Mouse (Mus musculus): Measurements from ENCODE around the gene Iqcf3. TPM values are rescaled to one million over a fixed set of nuclear protein-coding genes. Genes with fewer than 3 reads are reported as not detected.
A peak's percentile ranks its signal among the peaks of the same experiment; 100 is the strongest.
"Not testable (repeated sequence)": the region's sequence is repeated elsewhere in the genome, so short reads cannot be mapped to it uniquely, and the experiment has no call there.

Gene Iqcf3
- total RNA-seq (2021), result not detected
- long read RNA-seq, experiment 1, result 0 reads
- long read RNA-seq, experiment 2, result 0 reads

GRCm38 (mm10) chr9:106561531-106561930 lies at the start of gene Iqcf3:
Gene Iqcf3, minus strand, starts transcription at chr9:106561631.
- no peak for TF ChIP-seq CTCF (IDR thresholded peaks at IDR 0.05)
- DNase-seq (ENCODE audit: extremely low spot score in 1 of 2, low spot score in 2 of 2), result no peak
- Histone ChIP-seq H3K4me3 (no peak within 1 kb of the TSS), H3K27ac (no peak within 1 kb of the TSS)
- intact Hi-C loops (cut with DNase I), result no loop called here

GRCm38 (mm10) chr9:106610727-106611126 lies 49.3 kb upstream of the Iqcf3 start:
- intact Hi-C loops (cut with DNase I), result no loop called here
- no peak for DNase-seq (ENCODE audit: extremely low spot score in 1 of 2, low spot score in 2 of 2)
- H3K27ac ChIP-seq, result no peak overlapping the region
- H3K4me3 ChIP-seq, result no peak overlapping the region
- no peak for TF ChIP-seq CTCF (IDR thresholded peaks at IDR 0.05)

- Histone ChIP-seq H3K27ac (no peak overlapping the region), H3K4me3 (no peak overlapping the region)
- DNase-seq (ENCODE audit: extremely low spot score in 1 of 2, low spot score in 2 of 2), result peak; percentile 58 to 74
- intact Hi-C loops (cut with DNase I), result loop anchor here (1.0 kb wide), 1 partner anchor 43 kb away; no protein-coding TSS in a partner anchor
- TF ChIP-seq CTCF (IDR thresholded peaks at IDR 0.05), result peak; percentile 78
Measured at GRCm38 (mm10) chr9:106600546-106600945, 39.1 kb upstream of the Iqcf3 start.

GRCm38 (mm10) chr9:106598466-106598865 lies 37.0 kb upstream of the Iqcf3 start:
- H3K4me3 ChIP-seq, result no peak overlapping the region
- intact Hi-C loops (cut with DNase I), result loop anchor here (5.0 kb wide), 1 partner anchor 224 kb away; the partner anchor contains the start of gene Dcaf1
- no peak overlapping the region for H3K27ac ChIP-seq
- peak in 1 of 2 experiments; percentile 9 for DNase-seq (ENCODE audit: extremely low spot score in 1 of 2, low spot score in 2 of 2)
- peak; percentile 28 for TF ChIP-seq CTCF (IDR thresholded peaks at IDR 0.05)

GRCm38 (mm10) chr9:106595836-106596235 lies 34.4 kb upstream of the Iqcf3 start:
- TF ChIP-seq CTCF (IDR thresholded peaks at IDR 0.05), result no peak
- intact Hi-C loops (cut with DNase I), result loop anchor here (2.0 to 5.0 kb wide), 2 partner anchors 61 to 226 kb away; partner anchors contain the start of gene Dcaf1

GRCm38 (mm10) chr9:106595402-106595801 lies 34.0 kb upstream of the Iqcf3 start:
- DNase-seq (ENCODE audit: extremely low spot score in 1 of 2, low spot score in 2 of 2); H3K4me3 ChIP-seq: not testable (repeated sequence)
- intact Hi-C loops (cut with DNase I), result loop anchor here (5.0 kb wide), 1 partner anchor 227 kb away; the partner anchor contains the start of gene Dcaf1
- peak overlapping the region; percentile 84 for H3K27ac ChIP-seq

More at GRCm38 (mm10) chr9:106595836-106596235, 34.4 kb upstream of the Iqcf3 start:
- H3K27ac ChIP-seq, result peak overlapping the region; percentile 84
- peak in 1 of 2 experiments; percentile 28 for DNase-seq (ENCODE audit: extremely low spot score in 1 of 2, low spot score in 2 of 2)
- no peak overlapping the region for H3K4me3 ChIP-seq

- Histone ChIP-seq H3K4me3 (no peak overlapping the region), H3K27ac (no peak overlapping the region)
- intact Hi-C loops (cut with DNase I), result no loop called here
- no peak for DNase-seq (ENCODE audit: extremely low spot score in 1 of 2, low spot score in 2 of 2)
- TF ChIP-seq CTCF (IDR thresholded peaks at IDR 0.05), result no peak
Measured at GRCm38 (mm10) chr9:106592158-106592557, 30.7 kb upstream of the Iqcf3 start.

GRCm38 (mm10) chr9:106582552-106582951 lies 21.1 kb upstream of the Iqcf3 start:
- Histone ChIP-seq H3K27ac (no peak overlapping the region), H3K4me3 (no peak overlapping the region)
- no peak for DNase-seq (ENCODE audit: extremely low spot score in 1 of 2, low spot score in 2 of 2)
- intact Hi-C loops (cut with DNase I), result loop anchor here (5.0 kb wide), 1 partner anchor 50 kb away; no protein-coding TSS in a partner anchor
- TF ChIP-seq CTCF (IDR thresholded peaks at IDR 0.05), result no peak

GRCm38 (mm10) chr9:106580016-106580415 lies 18.6 kb upstream of the Iqcf3 start:
- Histone ChIP-seq H3K4me3 (no peak overlapping the region), H3K27ac (peak overlapping the region; percentile 76)
- no peak for TF ChIP-seq CTCF (IDR thresholded peaks at IDR 0.05)
- no peak for DNase-seq (ENCODE audit: extremely low spot score in 1 of 2, low spot score in 2 of 2)
- intact Hi-C loops (cut with DNase I), result loop anchor here (5.0 kb wide), 1 partner anchor 48 kb away; no protein-coding TSS in a partner anchor

GRCm38 (mm10) chr9:106576112-106576511 lies 14.7 kb upstream of the Iqcf3 start:
- DNase-seq (ENCODE audit: extremely low spot score in 1 of 2, low spot score in 2 of 2), result no peak
- no peak overlapping the region for H3K27ac ChIP-seq
- H3K4me3 ChIP-seq, result no peak overlapping the region
- intact Hi-C loops (cut with DNase I), result no loop called here
- no peak for TF ChIP-seq CTCF (IDR thresholded peaks at IDR 0.05)

- H3K4me3 ChIP-seq, result no peak overlapping the region
- intact Hi-C loops (cut with DNase I), result no loop called here
- no peak for TF ChIP-seq CTCF (IDR thresholded peaks at IDR 0.05)
- no peak for DNase-seq (ENCODE audit: extremely low spot score in 1 of 2, low spot score in 2 of 2)
- H3K27ac ChIP-seq, result no peak overlapping the region
Measured at GRCm38 (mm10) chr9:106573366-106573765, 11.9 kb upstream of the Iqcf3 start.

GRCm38 (mm10) chr9:106572186-106572585 lies 10.8 kb upstream of the Iqcf3 start:
- no peak overlapping the region for H3K27ac ChIP-seq
- no peak overlapping the region for H3K4me3 ChIP-seq
- intact Hi-C loops (cut with DNase I), result no loop called here
- TF ChIP-seq CTCF (IDR thresholded peaks at IDR 0.05), result no peak
- no peak for DNase-seq (ENCODE audit: extremely low spot score in 1 of 2, low spot score in 2 of 2)

GRCm38 (mm10) chr9:106570896-106571295 lies 9.5 kb upstream of the Iqcf3 start, which contains the start of gene Iqcf4:
Gene Iqcf4, minus strand, starts transcription at chr9:106570996.
- TF ChIP-seq CTCF (IDR thresholded peaks at IDR 0.05), result no peak
- H3K4me3 ChIP-seq, result no peak within 1 kb of the TSS
- no peak for DNase-seq (ENCODE audit: extremely low spot score in 1 of 2, low spot score in 2 of 2)
- intact Hi-C loops (cut with DNase I), result no loop called here
- H3K27ac ChIP-seq, result no peak within 1 kb of the TSS
